Mouse (Mus musculus): ENCODE results near the gene Lysmd1.

The Lysmd1 gene

DNA sequence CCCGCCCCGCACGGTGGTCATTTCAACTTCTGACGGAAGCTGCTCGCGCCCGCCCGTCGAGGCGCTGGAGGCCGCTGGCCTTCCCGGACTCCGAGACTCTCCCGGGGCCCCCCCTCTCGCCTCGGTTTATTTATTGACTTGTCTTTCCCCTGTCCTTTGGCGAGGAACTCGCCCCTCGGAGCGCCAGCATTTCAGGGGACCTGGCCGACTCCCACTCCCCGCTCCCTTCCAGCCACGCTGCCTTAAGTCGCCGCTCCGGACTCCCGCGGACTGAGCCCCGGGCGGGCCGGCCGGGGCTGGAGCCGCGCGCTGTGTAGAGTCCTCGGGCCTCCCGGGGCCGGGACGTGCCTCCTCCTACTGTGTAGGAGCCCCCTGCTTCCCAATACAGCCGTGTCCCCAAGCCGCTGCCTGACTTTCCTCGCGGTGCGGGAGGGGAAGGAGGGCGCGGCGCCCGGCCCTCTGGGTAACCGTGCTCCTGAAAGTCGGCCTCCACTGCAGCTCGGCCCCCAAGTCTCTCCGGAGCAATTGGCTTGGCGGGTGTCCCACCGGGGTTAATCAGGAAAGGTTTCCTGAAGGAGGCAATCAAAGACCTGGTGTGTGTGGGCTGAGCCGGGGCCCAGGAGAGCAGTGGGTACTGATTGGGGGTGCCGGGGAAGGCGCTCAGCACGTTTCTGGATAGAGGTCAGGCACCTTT lies 39.5 kb downstream of the Lysmd1 start:
- no peak for DNase-seq (ENCODE audit: low read depth, low spot score)

DNA sequence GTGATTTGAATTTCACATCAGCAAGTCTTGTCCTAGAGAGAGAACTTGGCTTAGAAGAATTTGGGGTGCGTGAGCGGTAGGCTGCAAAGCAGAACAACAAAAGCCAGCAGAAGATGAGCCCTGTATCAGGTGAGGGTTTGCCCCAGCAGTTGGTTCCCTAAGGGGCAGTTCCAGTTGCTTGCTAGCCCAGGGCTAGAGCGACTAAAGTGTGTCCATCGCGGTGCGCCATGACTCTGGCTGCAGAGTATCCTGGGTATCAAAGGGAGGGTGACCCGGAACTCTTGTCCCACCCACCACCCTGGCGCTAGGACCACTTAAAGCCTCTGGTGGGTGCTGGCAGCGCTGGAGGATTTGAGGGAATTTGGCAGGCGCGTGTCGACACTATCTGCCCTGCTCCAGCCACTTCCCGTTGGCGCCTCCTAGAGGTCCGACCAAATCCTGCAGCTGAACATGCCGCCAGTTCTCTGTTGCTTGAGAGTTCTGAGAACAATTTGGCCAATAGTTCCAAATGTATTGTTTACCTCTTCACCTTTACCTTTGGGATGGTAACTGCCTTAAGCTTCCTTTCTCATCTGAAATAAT lies 40.2 kb downstream of the Lysmd1 start:
- no peak for DNase-seq (ENCODE audit: low read depth, low spot score)

DNA sequence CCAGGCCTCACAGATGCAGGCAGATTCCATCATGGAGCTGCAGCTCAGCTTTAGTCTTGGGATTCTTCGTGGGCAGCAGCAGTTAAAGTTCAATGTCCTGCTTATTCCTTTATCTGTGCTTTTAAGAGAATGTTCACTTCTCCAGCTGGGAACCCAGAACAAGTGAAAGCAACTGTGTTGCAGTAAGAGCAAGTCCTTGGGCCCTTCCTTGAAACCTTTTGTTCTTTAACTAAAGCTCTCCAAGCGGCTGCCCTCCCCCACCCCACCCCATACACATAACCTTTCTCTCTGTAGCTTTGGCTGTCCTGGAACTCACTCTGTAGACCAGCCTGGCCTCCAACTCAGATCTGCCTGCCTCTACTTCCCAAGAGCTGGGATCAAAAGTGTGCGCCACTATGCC lies 42.6 kb downstream of the Lysmd1 start:
- DNase-seq (ENCODE audit: low read depth, low spot score) = no peak

DNA sequence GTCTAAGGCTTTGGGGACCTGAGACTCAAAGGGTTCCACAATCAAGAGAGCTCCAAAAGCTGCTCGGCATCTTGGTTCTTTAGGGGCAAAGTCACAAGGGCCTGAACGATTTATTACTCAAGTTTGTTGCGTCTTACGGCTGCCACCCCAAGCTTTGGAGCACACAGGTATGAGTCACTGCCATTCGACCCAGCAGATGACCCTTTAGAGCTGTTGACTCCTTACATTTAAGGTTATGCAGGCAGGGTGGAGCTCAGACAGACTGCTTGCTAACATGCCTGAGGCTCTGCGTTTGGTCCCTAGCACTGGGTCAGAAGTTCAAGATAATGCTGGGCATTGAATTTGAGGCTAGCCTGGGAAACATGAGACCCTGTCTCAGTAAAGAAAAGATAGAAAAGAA lies 43.7 kb downstream of the Lysmd1 start:
- no peak for DNase-seq (ENCODE audit: low read depth, low spot score)

DNA sequence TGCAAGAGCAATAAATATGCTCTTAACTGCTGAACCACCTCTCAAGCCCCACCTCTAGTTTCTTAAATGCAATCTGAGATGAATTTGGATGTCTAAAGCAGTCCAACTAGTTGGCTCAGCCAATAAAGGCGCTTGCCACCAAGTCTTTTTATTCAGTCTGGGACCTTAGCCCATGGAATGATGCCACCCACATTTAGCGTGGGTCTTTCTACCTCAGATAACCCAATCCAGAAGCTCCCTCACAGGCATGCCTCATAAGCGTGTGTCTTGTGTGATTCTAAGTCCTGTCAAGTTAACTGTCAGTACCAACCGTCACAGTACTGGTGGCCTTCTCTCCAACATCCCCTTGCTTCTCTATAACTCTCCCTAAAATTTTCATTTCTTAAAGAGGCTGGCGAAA lies 45.1 kb downstream of the Lysmd1 start:
- DNase-seq (ENCODE audit: low read depth, low spot score) = no peak

DNA sequence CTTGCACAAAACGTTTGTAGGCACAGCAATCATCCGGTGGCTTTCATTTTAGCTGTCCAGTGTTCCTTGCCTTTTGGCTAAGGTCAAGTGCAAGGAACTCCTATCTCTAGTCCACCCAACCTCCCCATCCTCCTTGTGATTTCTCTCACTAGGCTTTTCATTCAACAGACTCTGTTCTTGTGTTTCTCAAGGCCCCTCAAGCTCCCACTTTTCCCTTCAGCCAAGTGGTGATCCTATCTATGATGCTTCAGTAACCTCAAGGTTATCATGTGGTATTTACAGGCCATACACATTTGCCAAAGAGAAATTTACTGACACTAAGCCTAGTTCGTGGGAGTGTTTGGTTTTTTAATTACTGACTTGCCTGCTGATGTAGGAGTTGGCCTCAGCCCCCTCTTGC lies 46.0 kb downstream of the Lysmd1 start:
- DNase-seq (ENCODE audit: low read depth, low spot score) = no peak

DNA sequence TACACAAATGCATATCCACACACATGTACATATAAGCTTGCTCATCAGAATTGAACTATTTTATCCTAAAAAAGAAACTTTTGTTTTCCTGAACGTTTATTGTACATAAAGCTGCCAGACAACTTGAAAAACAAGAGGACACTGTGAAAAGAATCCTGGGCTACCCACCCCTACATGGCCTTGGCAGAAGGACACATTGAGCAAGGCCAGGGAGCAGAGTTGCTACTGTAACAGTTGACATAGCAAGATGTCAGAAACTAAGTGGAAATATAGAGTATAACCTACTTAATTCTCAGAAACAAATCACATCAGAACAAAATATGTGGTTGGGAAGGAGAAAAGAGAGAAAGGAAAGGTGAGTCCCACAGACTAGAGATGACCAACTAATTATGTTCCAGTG lies 48.0 kb downstream of the Lysmd1 start:
- DNase-seq (ENCODE audit: low read depth, low spot score) = no peak

DNA sequence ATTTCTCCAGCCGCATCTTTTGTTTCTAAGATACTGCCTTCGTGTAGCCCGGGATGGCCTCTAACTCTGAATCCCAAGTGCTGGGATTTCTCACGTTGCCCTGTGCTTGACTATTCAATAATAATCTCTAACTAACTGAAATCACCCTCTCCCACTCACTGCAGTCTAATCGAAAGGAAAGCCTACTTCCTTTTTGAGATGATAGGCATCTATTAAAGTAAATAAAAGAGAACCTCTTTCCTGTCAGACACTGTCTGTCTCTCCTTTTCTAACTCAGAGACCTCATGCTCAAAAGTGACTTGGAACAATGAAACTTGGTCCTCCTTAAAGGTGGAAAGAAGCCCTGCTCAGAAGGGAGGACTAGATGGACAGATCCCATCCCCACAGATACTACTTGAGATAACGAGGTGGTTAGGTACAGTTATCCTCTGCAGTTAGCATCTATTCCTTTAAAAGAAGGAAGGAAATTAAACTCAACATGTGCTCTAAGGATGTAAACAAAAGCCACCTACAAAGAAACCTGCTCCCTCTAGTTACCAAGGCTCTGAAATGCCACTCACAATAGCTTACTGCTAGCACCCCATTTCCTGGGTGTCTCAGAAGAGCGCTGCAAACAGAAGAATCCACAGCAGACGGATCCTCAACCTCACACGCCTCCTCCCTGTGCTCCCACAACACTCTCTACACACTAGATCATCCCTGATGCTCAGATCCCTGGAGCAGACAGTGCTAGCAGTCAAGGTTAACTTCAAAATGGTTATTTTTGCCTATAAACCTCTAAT lies 51.1 kb downstream of the Lysmd1 start:
- DNase-seq (ENCODE audit: low read depth, low spot score) = no peak

DNA sequence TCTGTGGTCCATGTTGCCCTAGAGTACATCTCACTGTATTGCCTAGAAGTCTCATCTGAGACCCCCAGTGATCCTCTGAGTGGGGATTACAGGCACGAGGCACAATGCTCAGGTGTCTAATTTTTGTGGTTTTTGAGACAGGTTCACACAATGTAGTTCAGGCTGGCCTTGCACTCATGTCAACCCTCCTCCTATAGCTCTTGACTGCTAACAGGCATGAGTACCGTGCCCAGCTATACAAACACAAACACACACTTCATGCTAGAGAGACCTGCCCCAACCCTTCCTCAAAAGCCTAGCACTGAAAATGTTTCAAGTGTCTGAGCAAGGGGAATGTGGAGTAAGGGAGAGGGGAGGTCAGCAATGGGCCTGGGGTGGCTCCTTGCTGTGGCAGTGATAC lies 52.2 kb downstream of the Lysmd1 start:
- DNase-seq (ENCODE audit: low read depth, low spot score) = no peak

DNA sequence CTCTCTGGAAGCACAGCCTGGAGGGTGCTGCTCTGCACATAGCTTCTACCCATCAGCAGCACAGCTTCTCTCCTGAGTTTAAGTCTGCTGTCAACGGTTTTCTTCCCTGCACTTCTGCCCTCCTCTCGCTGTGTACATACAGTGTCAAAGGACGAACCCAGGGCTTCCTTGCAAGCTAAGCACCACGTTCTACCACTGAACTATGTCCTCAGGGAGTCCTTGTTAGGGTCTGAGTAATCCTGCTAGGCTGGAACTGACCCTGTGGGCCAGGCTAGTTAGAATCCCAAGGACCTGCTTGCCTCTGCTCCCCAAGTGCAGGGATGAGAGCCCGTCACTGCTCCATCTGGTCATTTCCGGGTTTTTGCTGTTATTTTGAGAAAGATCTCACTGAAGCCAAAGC lies 53.0 kb downstream of the Lysmd1 start:
- no peak for DNase-seq (ENCODE audit: low read depth, low spot score)

Measured in telencephalon, adult 2 months (tissue).